Mouse (Mus musculus): ENCODE measurements around the gene Olfr155. TPM values are rescaled to one million over a fixed set of nuclear protein-coding genes. Genes with fewer than 3 reads are reported as not detected.
A peak's percentile ranks its signal among the peaks of the same experiment; 100 is the strongest.

Gene Olfr155
- total RNA-seq, 2 experiments from 2014 or later = not detected

GRCm38 (mm10) chr4:43891247-43891646 is 39.9 kb downstream of the Olfr155 start:
- no peak for DNase-seq (ENCODE audit: low spot score in 2 of 2)

- no peak for DNase-seq (ENCODE audit: low spot score in 2 of 2)
These were observed 45.8 kb downstream of the Olfr155 start for GRCm38 (mm10) chr4:43897209-43897608.

- DNase-seq (ENCODE audit: low spot score in 2 of 2) = no peak
These were observed 47.8 kb downstream of the Olfr155 start for GRCm38 (mm10) chr4:43899197-43899596.

GRCm38 (mm10) chr4:43903690-43904089 is 52.3 kb downstream of the Olfr155 start:
- DNase-seq (ENCODE audit: low spot score in 2 of 2) = no peak

GRCm38 (mm10) chr4:43906443-43906842 is 55.1 kb downstream of the Olfr155 start:
- peak; percentile 35 to 62 for DNase-seq (ENCODE audit: low spot score in 2 of 2)

Other genes starting within 250 kb of the Olfr155 start
- 10 to 100 TPM; 46.9 to 50.0 TPM for gene Npr2, start 219.6 kb upstream of the Olfr155 start, total RNA-seq (2021)
- 1 to 10 TPM in 1 of 2 experiments, under 1 TPM in 1; 0.98 to 2.3 TPM for gene Spag8, start 198.0 kb upstream of the Olfr155 start, total RNA-seq (2021)
- 10 to 100 TPM; 33.1 to 37.8 TPM for gene Hint2, start 195.1 kb upstream of the Olfr155 start, total RNA-seq (2021)
- 10 to 100 TPM; 55.8 to 57.6 TPM for gene Tmem8b, start 182.6 kb upstream of the Olfr155 start, total RNA-seq (2021)
- gene Fam221b, start 182.4 kb upstream of the Olfr155 start, total RNA-seq (2021) = 1 to 10 TPM; 1.2 TPM
- gene Olfr70, start 150.8 kb upstream of the Olfr155 start, total RNA-seq (2021) = not detected
- gene Olfr71, start 141.3 kb upstream of the Olfr155 start, total RNA-seq (2021) = not detected
- 1 to 10 TPM in 1 of 2 experiments, under 1 TPM in 1; 0.52 to 1.5 TPM for gene Hrct1, start 124.4 kb upstream of the Olfr155 start, total RNA-seq (2021)
- gene Spaar, start 121.5 kb upstream of the Olfr155 start, total RNA-seq (2021) = under 1 TPM; 0.38 to 0.53 TPM
- not detected for gene Olfr159, start 80.6 kb upstream of the Olfr155 start, total RNA-seq (2021)
- not detected for gene Olfr156, start 27.7 kb upstream of the Olfr155 start, total RNA-seq (2021)
- gene Olfr157, start 11.4 kb upstream of the Olfr155 start, total RNA-seq (2021) = not detected
- 1 to 10 TPM; 5.9 to 6.5 TPM for gene Reck, start 24.0 kb downstream of the Olfr155 start, total RNA-seq (2021)
- gene Glipr2, start 105.8 kb downstream of the Olfr155 start, total RNA-seq (2021) = 1 to 10 TPM; 1.6 to 1.7 TPM
- not detected for gene Ccin, start 131.9 kb downstream of the Olfr155 start, total RNA-seq (2021)
- 100 to 1,000 TPM; 289 to 299 TPM for gene Clta, start 152.9 kb downstream of the Olfr155 start, total RNA-seq (2021)
- gene Gne, start 232.6 kb downstream of the Olfr155 start, total RNA-seq (2021) = 10 to 100 TPM; 42.0 to 45.9 TPM

Measured in layer of hippocampus, postnatal 14 days (tissue).